Mouse (Mus musculus) CH12.LX (cell line): Measurements from ENCODE around the gene Ncbp1. TPM values are rescaled to one million over a fixed set of nuclear protein-coding genes. Genes with fewer than 3 reads are reported as not detected.

ENCODE experiments used
- DNase-seq: peaks from one replicate; pipeline ENCODE4 v3.0.0-alpha.2; 2013; ENCODE audit errors: extremely low read depth
- H3K27ac ChIP-seq: 2 replicates; pipeline ENCODE4 v1.5.1; 2012; ENCODE audit warnings: low read depth, mild to moderate bottlenecking, control low read depth, moderate library complexity; ENCODE audit not compliant: insufficient read depth
- H3K27me3 ChIP-seq: replicated peaks from 2 replicates; pipeline ENCODE3; 2012; ENCODE audit warnings: inconsistent platforms
- H3K36me3 ChIP-seq, 2 experiments: replicated peaks in 1 of 2; 2 replicates each; pipeline versions ENCODE3 to v1.6.1; 2012; ENCODE audit warnings: inconsistent platforms in 1 of 2, low read length in 1 of 2, mild to moderate bottlenecking in 1 of 2, mixed read lengths in 1 of 2, moderate library complexity in 1 of 2; ENCODE audit not compliant: control insufficient read depth in 1 of 2, insufficient read depth in 1 of 2
- H3K4me1 ChIP-seq, 2 experiments: 2 replicates each; pipeline ENCODE4 v1.6.1; 2012; ENCODE audit warnings: inconsistent platforms in 1 of 2, moderate library complexity in 1 of 2; ENCODE audit not compliant: insufficient read depth in 2 of 2, control insufficient read depth in 1 of 2
- H3K4me2 ChIP-seq: 2 replicates; pipeline ENCODE4 v1.6.1; 2012; ENCODE audit warnings: low read depth, mild to moderate bottlenecking, control low read depth; ENCODE audit not compliant: poor library complexity, insufficient read depth, severe bottlenecking
- H3K4me3 ChIP-seq, 3 experiments: fragments of 150-350 bp in 1 of 3; sonication (generic) in 1 of 3; replicated peaks in 1 of 3; 2 replicates each; pipeline versions ENCODE3 to v1.5.1; 2011 to 2012; ENCODE audit warnings: low read depth in 2 of 3, low read length in 2 of 3, mild to moderate bottlenecking in 2 of 3, moderate library complexity in 2 of 3, control low read depth in 1 of 3, improper control_type of control experiment in 1 of 3, inconsistent platforms in 1 of 3, mixed read lengths in 1 of 3; ENCODE audit not compliant: poor library complexity in 1 of 3
- H3K79me2 ChIP-seq: replicated peaks from 2 replicates; pipeline ENCODE4 v1.6.1; 2012; ENCODE audit warnings: mild to moderate bottlenecking, moderate library complexity; ENCODE audit not compliant: control insufficient read depth, poor library complexity, insufficient read depth, severe bottlenecking; ENCODE audit errors: extremely low read depth
- H3K9ac ChIP-seq: 2 replicates; pipeline ENCODE4 v1.6.1; 2012; ENCODE audit warnings: low read depth, mild to moderate bottlenecking, control low read depth, moderate library complexity; ENCODE audit not compliant: insufficient read depth
- H3K9me3 ChIP-seq: replicated peaks from 2 replicates; pipeline ENCODE3; 2012; ENCODE audit warnings: low read length, inconsistent platforms, mixed read lengths
- BHLHE40 ChIP-seq: IDR thresholded peaks from 2 replicates; pipeline ENCODE4 v1.6.1; 2011; ENCODE audit warnings: mild to moderate bottlenecking, low read depth, low read length, improper control_type of control experiment
- CHD1 ChIP-seq: IDR thresholded peaks from 2 replicates; pipeline ENCODE4 v1.6.1; 2012; ENCODE audit warnings: low read depth, low read length, improper control_type of control experiment, inconsistent platforms
- E2F4 ChIP-seq: IDR thresholded peaks from 2 replicates; pipeline ENCODE4 v1.6.1; 2011; ENCODE audit warnings: low read depth, low read length, improper control_type of control experiment; ENCODE audit not compliant: insufficient replicate concordance
- ETS1 ChIP-seq: conservative IDR thresholded peaks from 2 replicates; pipeline ENCODE4 v1.6.1; 2012; ENCODE audit warnings: low read depth, mild to moderate bottlenecking, inconsistent platforms, low read length, improper control_type of control experiment, moderate library complexity
- IRF4 ChIP-seq: IDR thresholded peaks from 2 replicates; pipeline ENCODE4 v1.6.1; 2014; ENCODE audit warnings: low read depth, mild to moderate bottlenecking, inconsistent platforms, low read length, improper control_type of control experiment
- KAT2A ChIP-seq: IDR thresholded peaks from 2 replicates; pipeline ENCODE4 v1.6.1; 2012; ENCODE audit warnings: low read length, improper control_type of control experiment, inconsistent platforms; ENCODE audit not compliant: insufficient replicate concordance
- MAX ChIP-seq: IDR thresholded peaks from 2 replicates; pipeline ENCODE4 v1.6.1; 2011; ENCODE audit warnings: low read length, improper control_type of control experiment
- NELFE ChIP-seq: IDR thresholded peaks from 2 replicates; pipeline ENCODE4 v1.6.1; 2011; ENCODE audit warnings: low read depth, low read length, improper control_type of control experiment
- NRF1 ChIP-seq: IDR thresholded peaks from 2 replicates; pipeline ENCODE4 v1.6.1; 2014; ENCODE audit warnings: low read depth, mild to moderate bottlenecking, inconsistent platforms, low read length, improper control_type of control experiment, moderate library complexity
- POLR2AphosphoS2 ChIP-seq: IDR thresholded peaks from 2 replicates; pipeline ENCODE4 v1.6.1; 2011; ENCODE audit warnings: low read depth, low read length, improper control_type of control experiment
- RCOR1 ChIP-seq: conservative IDR thresholded peaks from 2 replicates; pipeline ENCODE4 v1.6.1; 2012; ENCODE audit warnings: low read depth, mild to moderate bottlenecking, inconsistent platforms, low read length, improper control_type of control experiment
- SMC3 ChIP-seq: IDR thresholded peaks from 2 replicates; pipeline ENCODE4 v1.6.1; 2011; ENCODE audit warnings: low read depth, low read length, improper control_type of control experiment
- TBP ChIP-seq: conservative IDR thresholded peaks from 2 replicates; pipeline ENCODE4 v1.6.1; 2011; ENCODE audit warnings: low read depth, low read length, improper control_type of control experiment
- TCF12 ChIP-seq: IDR thresholded peaks from 2 replicates; pipeline ENCODE4 v1.6.1; 2014; ENCODE audit warnings: low read depth, mild to moderate bottlenecking, inconsistent platforms, low read length, improper control_type of control experiment
- USF2 ChIP-seq: conservative IDR thresholded peaks from 2 replicates; pipeline ENCODE4 v1.6.1; 2011; ENCODE audit warnings: low read depth, low read length, improper control_type of control experiment
- ZMIZ1 ChIP-seq: IDR thresholded peaks from 2 replicates; pipeline ENCODE4 v1.6.1; 2012; ENCODE audit warnings: low read depth, mild to moderate bottlenecking, inconsistent platforms, low read length, improper control_type of control experiment
- dilution Hi-C: fragments of 300-500 bp; cut with MboI; formaldehyde crosslinking; loops from 2 replicates; pipeline ENCODE4 v1.14.3; 2020; ENCODE audit warnings: low sequenced_read_pairs; ENCODE audit not compliant: extremely low pct_unique_long_range_greater_than_20kb, extremely low pct_ligation_motif_present
- in situ Hi-C: fragments of 300-500 bp; cut with MboI; formaldehyde crosslinking; loops from 3 replicates; pipeline ENCODE4 v1.14.3; 2019; ENCODE audit warnings: low sequenced_read_pairs, low pct_ligation_motif_present, low pct_unique_long_range_greater_than_20kb, mixed read lengths
- polyA plus RNA-seq: library from polyadenylated mRNA; unstranded; fragments of >175 nt; gene quantifications from 2 replicates; pipeline ENCODE4 v1.2.1, GENCODE M21; 2012; ENCODE audit warnings: low read depth; ENCODE audit not compliant: insufficient read length
- total RNA-seq, 2 experiments: library from RNA; depleted of rRNA; stranded (reverse); fragments of 300-350 nt in 1 of 2; fragments of >200 nt in 1 of 2; gene quantifications; 2 replicates each; pipeline ENCODE4 v1.2.3; 2012 to 2014

Ncbp1 gene
- total and polyA plus RNA-seq, 3 experiments, result 64.7 to 121 (median 88.2) TPM

- dilution Hi-C loops (no loop called here), in situ Hi-C loops (no loop called here)
- H3K36me3 ChIP-seq, result peaks cover 55 to 96% of the 10 kb centered on the region in 2 experiments
- H3K79me2 ChIP-seq, result 0 out of 2 replicates have a peak, but pooled peaks cover 2% of the 10 kb centered on the region
- H3K4me3 ChIP-seq, result no peak overlapping the region
- TF ChIP-seq RCOR1 (no peak), NRF1 (no peak), USF2 (no peak), BHLHE40 (no peak), NELFE (no peak), ETS1 (no peak), TCF12 (no peak), E2F4 (no peak), MAX (no peak), TBP (no peak), KAT2A (no peak), POLR2AphosphoS2 (no peak), ZMIZ1 (no peak), SMC3 (no peak), IRF4 (no peak)
- TF ChIP-seq, all 38 proteins: peak for 0
- H3K27ac ChIP-seq, result no peak overlapping the region
- H3K4me1 ChIP-seq, result no peaks in the 10 kb centered on the region
- no peaks in the 10 kb centered on the region for H3K9me3 ChIP-seq
- no peaks in the 10 kb centered on the region for H3K27me3 ChIP-seq
- H3K4me2 ChIP-seq, result no peak overlapping the region
- H3K9ac ChIP-seq, result no peak overlapping the region
- DNase-seq, result no peak
Observed at GRCm38 (mm10) chr4:46151903-46152544, 13.6 kb downstream of the Ncbp1 start.

GRCm38 (mm10) chr4:46164027-46164426 is 25.6 kb downstream of the Ncbp1 start:
- in situ Hi-C loops, result no loop called here
- dilution Hi-C loops, result no loop called here
- peaks cover 61 to 96% of the 10 kb centered on the region in 2 experiments for H3K36me3 ChIP-seq

More at GRCm38 (mm10) chr4:46164027-46164426, 25.6 kb downstream of the Ncbp1 start:
- Histone ChIP-seq H3K9me3 (no peaks in the 10 kb centered on the region), H3K4me1 (peaks cover 0 to 5% of the 10 kb centered on the region in 2 experiments; a peak in 2 of 4 replicates)
- TF ChIP-seq CHD1, result no peak
- TF ChIP-seq NELFE, result no peak
- TF ChIP-seq, all 38 proteins: peak for 0
- no peak overlapping the region for H3K4me2 ChIP-seq
- no peak overlapping the region for H3K4me3 ChIP-seq
- no peaks in the 10 kb centered on the region for H3K79me2 ChIP-seq
- no peak overlapping the region for H3K9ac ChIP-seq
- no peak overlapping the region for H3K27ac ChIP-seq
- H3K27me3 ChIP-seq, result no peaks in the 10 kb centered on the region
- DNase-seq, result no peak
